Mouse (Mus musculus) frontal cortex, postnatal 14 days (tissue): ENCODE results near the gene Slc25a41.

Source experiments
- DNase-seq, 2 experiments: peaks; one replicate each; pipeline ENCODE4 v3.0.0; 2022; ENCODE audit warnings: low spot score in 2 of 2

Gene Slc25a41

DNA sequence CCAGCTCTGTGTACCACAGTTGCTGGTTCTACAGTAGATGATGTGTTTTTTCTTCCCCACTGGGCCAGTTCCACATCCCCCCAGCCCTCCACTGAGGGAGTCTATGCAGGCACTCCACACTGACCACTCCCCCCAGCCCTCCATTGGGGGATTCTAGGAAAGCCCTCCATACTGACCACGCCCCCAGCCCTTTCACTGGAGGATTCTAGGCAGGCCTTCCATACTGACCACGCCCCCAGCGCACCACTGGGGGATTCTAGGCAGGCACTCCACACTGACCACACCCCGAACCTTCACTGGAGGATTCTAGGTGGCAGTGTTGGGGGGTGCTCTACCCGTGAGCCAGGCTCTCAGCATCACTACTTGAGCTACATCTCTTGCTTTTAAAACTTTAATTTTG lies 6.0 kb upstream of the Slc25a41 start:
- no peak for DNase-seq

DNA sequence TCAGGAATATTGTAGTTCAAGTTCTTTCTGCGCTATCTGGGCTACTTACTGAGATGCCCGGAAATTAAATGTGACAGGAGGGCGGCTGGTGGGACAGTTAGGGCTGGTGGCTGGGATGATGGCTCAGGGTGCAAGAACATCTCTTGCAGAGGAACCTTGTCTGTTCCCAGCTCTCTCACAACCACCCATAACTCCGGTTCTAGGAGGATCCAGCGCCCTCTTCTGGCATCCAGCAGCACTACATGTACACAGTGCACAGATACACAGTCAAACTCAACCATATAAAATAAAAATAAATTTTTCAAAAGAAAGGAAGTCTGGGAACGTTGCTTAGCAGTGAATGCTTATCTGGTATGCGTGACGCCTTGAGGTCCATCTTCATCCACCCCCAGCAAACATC lies 2.5 kb downstream of the Slc25a41 start:
- DNase-seq, result no peak

DNA sequence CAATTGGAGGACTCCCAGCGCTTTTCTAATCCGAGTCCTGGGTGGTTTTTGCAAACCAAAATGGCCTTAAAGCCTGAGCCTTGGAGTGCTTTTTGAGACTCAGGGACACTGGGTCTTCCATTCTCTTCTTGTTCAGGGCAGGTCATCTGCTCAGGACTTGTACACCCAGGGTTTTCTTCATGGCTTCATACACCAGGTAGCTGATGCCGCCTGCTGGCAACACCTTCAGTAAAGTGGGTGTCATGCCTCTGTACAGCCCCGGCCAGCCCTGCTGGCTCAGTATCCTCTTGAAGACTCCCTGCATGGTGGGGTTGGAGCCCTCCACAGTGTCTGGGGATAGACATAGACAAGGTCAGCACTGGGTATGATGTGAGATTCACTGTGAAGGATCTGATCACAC lies 8.6 kb downstream of the Slc25a41 start:
- DNase-seq, result no peak

DNA sequence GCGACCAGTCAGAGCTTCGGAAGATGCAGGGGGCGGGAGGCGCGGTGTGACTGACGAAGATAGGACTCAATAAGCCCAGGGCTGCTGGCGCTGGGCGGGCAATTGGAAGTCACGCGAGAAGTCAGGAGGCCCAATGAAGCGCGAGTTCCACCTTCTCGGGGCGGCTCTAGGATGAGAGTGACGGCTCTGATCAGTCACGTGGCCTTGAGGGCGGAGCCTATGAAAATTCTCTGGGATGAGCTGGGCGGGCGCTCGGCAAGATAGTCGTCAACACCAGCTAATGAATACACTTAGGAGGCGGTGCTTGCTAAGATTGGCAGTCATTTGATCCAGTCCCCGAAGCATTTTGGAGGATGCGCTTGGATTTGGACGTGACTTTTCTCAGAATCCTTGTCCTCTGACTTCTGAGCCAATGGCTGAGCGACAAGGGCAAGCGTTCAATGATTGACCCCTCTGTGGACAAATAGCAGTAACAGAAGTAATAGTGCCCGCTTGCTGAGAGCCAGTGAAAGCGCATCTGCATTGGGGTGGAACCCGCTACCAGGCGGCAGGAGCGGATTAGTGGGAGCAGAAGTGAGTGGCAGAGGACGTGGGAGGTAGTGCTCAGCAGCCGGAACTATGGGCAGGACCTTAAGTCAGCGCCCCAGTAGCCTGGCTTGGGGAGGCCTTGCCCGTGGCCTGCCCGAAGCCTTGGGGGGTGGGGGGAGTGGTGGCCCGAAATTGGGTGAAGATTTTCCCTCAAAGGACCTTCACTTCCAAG lies 9.6 kb downstream of the Slc25a41 start:
- peak; percentile 99 to 100 for DNase-seq

DNA sequence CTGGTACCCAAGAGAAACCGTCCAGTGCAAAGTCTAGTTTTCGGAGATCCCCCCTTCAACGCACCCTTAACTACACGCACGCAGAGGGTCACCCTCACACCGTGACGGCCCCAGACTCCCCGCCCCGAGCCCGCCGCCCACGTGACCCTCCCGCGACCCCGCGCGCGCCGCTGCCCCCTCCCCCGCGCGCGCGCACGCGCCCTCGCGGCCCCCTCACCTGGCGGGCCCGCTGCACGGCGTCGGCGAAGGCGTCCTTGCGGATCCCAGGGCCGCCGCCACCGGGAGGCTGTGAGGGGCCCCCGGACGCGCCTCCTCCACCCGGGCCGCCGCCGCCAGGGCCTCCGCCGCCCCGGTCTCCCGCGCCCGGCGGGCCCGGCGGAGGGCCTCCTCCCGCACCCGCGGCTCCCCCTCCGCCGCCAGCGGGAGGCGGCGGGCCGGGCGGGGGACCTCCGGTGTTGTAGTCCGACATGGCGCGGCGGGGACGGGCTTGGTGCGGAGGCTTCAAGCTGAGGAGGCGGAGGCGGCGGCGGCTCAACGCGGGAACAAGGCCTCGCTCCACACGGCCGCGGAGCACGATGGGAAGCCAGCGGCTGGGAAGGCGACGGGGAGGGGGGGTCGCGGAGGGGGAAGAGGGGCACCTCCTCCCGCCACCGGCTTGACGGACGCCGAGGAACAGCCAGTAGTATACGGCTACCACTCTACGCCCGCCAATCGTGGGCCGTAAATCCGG lies 10.4 kb downstream of the Slc25a41 start, which contains the start of gene Khsrp:
Khsrp (minus strand) TSS at position 592 of the 730 bp plus-strand sequence.
- peak in 1 of 2 experiments; percentile 35 for DNase-seq

DNA sequence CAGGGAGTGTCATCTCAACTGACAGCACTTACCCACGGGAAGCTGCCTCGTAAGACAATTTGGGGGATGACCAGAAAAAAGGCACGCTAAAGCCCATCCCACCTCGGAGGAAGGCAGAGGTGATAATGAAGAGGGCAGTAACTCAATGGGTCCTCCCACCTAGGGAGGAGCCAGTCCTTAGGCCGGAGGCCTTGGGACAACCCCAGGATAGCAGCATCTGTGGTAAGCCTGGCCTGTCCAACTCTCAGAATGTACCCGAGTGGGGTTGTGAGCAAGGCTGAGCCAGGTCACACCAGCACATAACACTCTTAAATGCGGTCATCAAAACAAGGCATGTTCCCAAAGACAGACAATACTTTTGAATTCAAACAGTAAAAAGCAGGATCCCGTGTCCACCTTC lies 11.8 kb downstream of the Slc25a41 start:
- DNase-seq, result no peak

DNA sequence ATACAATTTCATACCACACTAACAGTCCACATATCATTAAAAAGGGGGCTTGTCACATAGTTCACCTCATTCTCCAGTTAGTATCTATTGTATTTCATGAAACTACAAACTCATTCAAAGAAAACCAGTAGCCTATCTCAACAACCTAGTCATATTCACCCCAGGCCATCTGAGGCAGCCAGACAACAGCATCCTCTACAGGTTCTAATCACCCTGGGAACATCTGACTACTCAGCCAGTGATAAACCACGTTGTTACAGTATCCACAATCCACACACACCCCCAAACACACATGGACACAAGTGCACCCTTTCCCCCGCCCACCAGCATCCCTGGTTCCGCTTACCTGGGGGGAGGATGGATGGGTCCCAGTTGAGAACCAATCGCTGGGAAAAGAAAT lies 14.0 kb downstream of the Slc25a41 start:
- no peak for DNase-seq

DNA sequence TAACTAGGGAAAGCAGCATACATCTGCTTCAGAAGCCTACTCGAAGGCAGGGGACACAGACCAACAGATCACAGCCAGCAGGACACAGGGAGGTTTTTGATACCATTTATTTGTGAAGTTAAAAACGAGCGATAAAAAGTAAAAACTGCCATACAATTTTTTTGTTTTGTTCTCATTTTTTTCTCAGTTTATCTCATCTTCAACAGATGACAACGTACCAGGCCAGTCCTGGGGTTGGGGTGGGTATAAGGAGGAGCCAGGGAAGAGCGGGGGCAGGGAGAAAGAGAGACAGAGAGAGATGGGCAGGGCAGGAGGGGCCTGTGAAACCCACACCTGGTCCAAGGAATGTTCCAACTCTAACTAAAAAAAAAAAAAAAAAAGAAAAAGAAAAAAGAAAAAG lies 20.5 kb downstream of the Slc25a41 start:
- DNase-seq, result no peak

DNA sequence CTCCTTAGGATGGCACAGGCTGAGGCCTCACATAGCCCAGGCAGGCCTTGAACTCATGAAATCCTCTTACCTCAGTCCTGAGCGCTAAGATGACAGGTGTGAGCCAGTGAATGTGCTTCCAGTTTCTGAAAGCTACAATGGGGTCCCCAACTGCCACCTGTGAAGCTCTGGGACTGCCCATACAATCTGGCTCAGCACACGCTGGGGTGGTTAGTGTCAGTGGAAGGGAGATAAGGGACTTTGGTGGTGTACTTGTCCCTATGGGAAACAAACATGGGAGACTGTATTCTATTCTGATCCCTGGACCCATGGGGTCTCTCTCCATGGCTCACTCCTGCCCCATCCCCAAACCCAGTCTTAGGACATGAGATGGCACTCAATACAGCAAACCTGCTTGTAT lies 21.8 kb downstream of the Slc25a41 start:
- DNase-seq, result no peak

DNA sequence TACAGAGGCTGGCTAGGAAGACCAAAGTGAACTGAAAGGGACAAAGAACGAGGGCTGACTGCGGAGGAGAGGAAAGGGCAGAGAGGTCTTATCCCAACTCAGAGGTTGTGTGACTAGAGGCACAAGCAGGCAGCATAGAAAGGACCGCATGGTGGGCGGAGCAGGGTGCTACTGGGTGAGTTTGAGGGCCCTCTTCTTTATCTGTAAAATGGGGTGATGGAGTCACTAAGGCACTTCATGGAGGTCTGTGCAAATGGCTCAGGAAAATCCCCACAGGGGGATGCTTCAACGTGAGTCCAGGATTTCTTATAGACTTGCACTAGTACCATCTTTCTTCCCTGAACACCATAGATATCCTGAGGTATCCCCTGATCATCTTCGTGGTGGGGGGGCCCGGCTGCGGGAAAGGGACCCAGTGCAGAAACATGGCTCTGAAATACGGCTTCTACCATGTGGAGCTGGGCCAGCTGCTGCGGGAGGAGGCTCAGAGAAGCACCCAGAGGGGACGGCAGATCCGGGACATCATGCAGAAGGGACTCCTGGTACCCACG lies 29.1 kb downstream of the Slc25a41 start:
- no peak for DNase-seq

DNA sequence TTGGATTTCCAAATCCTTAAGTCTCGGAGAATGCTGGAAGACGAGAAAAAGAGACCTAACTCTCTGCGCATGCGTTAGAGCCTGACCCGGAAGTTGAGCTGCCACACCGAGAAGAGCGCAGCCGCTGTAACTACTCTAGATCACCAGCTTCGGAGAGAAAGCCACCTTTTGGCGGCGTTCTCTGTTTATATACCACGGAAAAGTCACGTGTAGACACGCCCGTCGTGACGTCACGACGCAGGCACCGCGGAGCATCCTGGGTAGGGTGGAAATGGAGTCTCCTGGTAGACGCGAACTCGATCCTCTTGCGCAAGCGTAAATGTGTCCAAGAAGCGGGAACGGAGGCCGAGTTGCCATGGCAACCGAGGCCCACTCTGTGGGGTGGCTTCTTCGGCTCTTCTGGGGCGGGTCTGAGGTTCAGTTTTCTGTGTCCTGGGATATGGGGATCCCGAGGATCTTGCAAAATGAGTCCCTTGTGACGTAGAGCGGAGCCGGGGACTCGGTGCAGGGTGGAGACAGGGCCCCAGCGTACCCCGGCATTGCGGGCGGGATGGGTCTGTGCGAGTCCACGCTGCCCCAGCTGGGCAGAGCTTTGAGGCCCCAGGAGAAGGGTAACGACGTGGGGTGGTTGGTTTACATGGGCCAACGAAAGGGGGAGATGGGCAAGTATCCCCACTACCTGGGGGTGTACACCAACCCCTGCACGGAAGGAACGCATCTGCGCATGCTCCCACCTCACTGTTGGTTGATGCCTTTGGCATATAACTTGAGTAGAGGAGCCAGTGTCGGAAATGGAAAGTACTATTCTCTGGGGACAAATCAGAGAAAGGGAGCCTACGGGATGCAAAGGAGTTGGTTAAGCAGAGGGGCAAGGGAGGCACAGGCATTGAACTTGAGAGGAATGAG lies 30.0 kb downstream of the Slc25a41 start, which contains the start of the genes Gtf2f1 and Gm17949:
Gtf2f1 (minus strand) TSS at position 53 of the 906 bp plus-strand sequence.
Gm17949 (plus strand) TSS at position 234 of the 906 bp plus-strand sequence.
- peak; percentile 92 to 93 for DNase-seq

DNA sequence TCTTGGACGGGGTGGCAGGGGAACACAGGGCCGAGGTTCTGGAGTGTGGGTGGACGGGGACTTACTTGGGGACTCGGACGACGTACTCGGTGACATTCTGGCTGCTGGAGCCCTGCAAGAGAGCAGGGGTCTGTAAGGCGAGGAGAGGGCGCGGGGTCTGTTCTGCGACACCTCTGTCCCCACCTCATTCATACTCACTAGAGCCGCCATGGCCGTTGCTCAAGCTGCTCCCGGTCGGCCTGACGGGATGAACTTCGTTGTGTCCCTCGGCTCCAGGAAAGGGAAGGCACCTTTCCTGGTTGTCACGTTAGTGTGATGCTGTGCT lies 30.6 kb downstream of the Slc25a41 start:
- no peak for DNase-seq

DNA sequence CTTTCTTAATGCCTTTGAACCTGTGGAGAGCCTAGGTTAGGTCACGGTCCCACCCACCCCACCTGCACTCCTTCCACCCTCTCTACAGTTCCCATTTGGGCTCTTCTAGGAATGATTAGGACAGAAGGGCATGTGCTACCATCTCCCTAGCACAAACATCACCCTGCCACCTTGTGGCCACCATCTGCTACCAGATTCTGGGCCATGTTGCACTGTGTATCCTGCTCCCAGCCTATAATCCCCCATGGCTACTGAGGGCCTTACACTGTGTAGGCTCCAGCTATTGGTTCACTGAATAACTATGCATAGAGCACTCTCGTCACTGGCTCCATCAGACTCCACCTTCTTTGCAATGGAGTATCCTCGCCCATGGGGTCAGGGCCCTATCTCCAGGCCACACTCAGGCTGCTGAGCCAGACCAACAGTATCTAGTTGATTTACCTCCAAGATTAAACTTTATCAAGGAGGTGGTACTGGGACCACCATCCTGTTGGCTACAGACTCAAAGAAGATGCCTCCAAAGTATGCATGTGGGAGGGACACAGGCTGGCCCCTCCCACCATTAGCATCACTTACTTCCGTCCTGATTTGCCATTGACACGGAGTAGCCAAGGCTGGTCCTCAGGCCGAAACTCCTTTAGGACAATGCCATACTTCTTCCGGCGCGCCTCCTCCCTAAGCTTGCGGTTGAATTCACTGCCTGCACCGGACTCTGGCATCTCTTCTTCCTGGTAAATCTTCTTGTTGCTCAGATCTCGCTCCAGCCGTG lies 34.1 kb downstream of the Slc25a41 start:
- no peak for DNase-seq

DNA sequence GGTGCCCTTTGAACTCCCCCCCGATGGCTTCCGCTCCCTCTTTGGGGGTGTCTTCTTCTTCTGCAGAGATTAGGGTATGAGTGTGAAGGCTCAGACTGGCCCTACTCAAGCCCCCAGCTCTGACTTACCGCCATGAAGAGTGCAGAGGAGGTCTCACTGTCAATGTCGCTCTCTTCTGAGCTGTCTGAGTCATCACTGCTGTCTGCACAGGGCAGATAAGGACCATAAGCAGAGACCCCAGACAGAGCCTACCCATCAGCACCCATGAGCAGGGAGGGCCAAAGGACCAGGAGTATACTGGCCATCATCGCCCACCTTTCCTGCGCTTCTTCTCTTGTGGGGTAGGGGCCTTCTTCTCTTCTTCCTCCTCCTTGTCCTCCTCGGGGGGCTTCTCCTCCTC lies 37.5 kb downstream of the Slc25a41 start:
- DNase-seq, result no peak

DNA sequence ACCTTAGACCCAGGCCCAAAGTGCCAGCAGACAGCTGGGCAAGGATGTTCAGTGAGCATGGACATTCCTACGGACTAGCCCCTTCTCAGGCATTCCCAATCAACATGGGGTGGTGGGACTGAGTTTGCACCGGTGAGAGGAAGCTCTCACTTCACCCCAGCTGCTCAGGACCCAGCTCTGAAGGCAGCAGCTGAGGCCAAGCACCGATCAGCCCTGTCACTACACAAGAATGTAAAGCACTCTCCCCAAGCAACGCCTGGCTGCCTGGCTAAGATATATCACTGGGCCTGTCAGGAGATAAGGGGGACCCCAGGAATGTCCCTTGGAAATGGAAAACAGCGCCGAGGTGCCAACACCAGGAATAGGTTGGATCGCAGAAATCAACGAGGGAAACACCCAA lies 40.2 kb downstream of the Slc25a41 start:
- no peak for DNase-seq

DNA sequence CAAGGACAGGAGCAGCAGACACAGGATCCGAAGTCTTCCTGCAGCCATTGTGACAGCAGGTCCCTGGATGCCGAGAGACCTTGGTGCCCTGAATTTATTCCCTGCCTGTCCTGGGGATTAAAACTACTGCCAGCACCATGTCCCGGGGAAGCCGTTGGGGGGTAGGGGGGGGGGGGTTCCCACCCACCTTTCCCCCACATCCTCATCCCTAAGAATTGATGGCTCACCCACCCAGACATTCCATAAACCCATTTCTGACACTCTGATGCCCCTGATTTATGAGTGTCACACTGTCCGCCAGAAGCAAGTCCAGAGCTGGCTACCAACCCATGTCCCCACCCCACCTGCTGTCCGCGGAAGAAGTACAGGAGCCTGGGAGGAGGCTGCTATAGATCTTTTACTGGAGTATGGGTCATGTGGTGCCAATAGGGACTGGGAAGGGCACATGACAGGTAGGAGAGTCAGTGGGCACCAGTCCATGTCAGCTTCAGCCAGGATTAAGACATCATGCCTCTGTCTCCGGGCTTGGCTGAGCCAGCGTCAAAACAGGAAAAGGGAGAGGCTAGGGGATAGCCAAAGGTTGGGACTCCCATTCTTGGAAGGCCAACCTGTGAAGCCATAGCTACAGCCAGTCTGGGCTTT lies 41.4 kb downstream of the Slc25a41 start, which contains the start of gene Pspn:
Pspn (minus strand) TSS at position 51 of the 642 bp plus-strand sequence.
- no peak for DNase-seq

DNA sequence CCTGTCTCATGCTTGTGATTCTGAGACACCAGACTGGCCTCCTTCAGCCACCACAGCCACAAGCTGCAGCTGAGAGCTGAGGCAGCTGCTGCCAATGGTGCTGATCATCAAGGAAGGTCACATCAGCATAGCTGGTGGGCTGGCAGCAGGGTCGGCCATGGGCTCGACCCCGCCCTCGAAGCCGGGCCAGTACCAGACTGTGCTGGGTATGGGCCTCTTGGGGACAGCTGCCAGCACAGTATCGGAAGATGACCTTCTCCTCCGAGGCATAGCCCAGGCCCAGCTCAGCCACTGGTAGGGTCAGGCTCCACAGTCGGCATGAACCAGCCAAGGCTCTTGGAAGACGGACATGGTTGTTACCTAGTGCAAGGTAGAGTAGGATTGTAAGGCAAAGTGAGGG lies 42.0 kb downstream of the Slc25a41 start:
- no peak for DNase-seq

DNA sequence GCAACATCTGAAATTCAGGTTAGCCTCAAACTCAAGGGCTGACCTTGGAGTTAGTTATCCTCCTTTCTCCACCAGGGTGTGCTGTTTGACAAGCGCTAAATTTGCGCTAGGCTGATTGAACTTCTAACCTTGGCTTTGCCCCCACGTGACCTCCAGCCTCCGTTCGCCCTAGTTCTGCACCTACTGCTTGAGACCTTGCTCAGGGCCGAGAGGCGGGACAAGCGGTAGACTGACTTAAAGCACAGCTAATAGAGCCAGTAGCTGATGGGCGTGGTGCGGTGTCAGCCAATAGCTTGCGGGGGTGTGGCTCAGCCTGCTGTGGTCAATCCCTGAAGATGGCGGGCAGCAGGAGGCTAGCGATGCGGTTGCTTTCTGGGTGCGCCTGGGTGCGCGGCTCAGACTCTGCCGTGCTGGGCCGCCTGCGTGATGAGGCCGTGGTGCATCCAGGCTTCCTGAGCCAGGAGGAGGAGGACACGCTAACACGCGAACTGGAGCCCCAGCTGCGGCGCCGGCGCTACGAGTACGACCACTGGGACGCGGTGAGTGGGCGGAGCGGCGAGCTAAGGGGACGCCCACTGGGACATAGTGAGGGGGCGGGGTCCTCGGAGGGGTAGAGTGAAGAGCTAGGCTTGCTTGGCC lies 44.3 kb downstream of the Slc25a41 start, which contains the start of gene Alkbh7:
Alkbh7 (plus strand) TSS at position 311 of the 639 bp plus-strand sequence.
- DNase-seq, result peak; percentile 93 to 95

DNA sequence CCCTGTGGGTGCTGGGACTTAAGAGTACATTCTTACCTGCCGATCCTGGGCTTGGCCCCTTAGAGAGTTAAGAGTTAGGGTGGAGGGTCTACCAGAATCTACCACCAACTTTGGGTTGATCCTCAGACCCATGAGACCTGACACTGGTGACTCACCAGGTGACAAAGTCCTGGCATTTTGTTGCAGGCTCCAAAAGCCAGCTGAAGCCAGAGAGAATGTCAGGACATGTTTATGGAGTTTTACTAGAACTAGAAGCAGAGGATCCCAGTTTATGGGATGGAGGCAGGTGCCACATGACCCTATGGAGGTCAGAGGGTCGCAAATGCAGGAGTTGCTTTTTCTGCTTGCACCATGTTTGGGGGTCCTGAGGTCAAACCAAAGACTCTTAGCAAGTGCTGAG lies 44.9 kb downstream of the Slc25a41 start:
- no peak for DNase-seq

DNA sequence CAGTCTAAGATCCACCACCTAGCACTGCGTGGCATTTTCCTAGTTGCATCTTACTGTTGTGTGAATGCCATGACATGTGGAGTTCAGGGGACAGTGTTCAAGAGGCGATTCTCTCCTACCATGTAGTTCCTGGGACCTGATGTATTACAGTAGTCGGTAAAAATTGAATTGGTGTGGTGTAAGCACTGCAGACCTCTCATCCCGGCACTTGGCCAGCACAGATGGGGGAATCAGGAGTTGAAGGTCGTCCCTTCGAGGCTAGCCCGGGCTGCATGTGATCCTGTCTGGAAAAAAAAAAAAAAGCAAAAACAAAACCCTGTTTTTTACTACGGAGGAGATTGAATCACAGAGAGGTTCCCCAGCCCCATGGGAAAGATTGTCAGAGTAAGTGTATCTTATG lies 46.4 kb downstream of the Slc25a41 start:
- DNase-seq, result no peak
